Mouse (Mus musculus): ENCODE results near the gene Rhox11. TPM values are rescaled to one million over a fixed set of nuclear protein-coding genes. Genes with fewer than 3 reads are reported as not detected.
"Not testable (repeated sequence)": the region's sequence is repeated elsewhere in the genome, so short reads cannot be mapped to it uniquely, and the experiment has no call there.

The Rhox11 gene
- not detected for total RNA-seq (2021)
- long read RNA-seq, experiment 1 = 0 reads
- long read RNA-seq, experiment 2 = 0 reads

DNA sequence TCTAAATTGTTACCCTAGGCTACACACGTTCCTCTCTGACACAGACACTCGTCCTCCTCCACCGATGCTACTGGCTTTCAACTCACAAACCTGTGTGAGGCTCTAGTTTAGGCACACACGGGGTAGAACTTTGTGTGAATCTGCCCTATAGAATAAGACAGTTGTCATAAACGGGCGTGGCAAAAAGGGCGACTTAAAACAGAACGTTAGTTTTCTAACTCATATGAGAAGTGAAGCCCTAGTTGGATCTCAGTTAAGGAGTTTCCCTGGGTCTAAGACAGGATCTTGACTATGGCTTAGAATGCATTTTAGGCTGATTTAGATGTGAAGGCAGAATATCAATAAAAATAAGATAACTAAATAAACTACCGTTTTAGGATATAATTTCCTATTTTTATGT is at the start of gene Rhox11:
Gene Rhox11 (minus strand): TSS at position 101 of the 400 bp plus-strand sequence.
- intact Hi-C loops (cut with DNase I) = loop anchor here (10.0 kb wide), 1 partner anchor 350 kb away; no protein-coding TSS in a partner anchor
- DNase-seq (ENCODE audit: low spot score in 2 of 2) = no peak

DNA sequence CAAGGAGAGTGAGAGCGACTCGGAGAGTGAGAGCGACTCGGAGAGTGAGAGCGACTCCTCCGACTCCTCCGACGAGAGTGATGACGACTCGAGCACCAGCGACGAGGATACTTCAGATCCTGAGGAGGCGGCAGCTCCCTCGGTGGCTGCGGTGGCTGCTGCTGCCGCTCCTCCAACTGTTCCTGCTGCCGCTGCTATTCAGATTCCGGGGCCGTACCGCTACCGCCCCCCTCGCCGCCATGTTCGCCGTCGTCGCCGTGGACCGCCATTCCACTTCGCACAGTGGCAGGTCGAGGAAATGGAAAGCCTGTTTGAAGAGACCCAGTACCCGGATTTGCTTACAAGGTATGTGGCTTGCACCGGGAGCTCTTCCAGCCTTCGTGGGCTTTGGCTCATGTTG is 36.5 kb upstream of the Rhox11 start:
- intact Hi-C loops (cut with DNase I) = no loop called here
- DNase-seq (ENCODE audit: low spot score in 2 of 2) = no peak

DNA sequence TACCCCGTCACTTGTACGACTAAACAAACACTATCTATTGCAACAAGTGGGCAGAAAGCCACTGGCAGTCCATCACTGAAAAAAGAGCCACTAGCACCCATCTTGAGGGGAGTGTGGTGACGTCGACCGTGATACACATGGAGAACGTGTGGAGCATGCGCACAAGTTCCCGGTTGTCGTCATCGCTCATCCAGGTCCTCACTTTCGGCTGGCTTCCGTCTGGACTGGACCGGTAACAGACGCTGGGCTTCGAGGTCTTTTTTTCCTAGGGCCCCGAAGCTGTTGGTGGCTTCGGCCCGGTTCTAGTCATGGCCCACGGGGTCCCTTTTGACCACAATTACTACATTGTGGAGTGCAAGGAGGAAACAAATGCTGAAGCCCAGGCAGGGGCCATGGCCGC is 36.0 kb upstream of the Rhox11 start, which contains the start of gene Rhox13:
Gene Rhox13 (plus strand): TSS at position 238 of the 400 bp plus-strand sequence.
- intact Hi-C loops (cut with DNase I) = no loop called here
- no peak for DNase-seq (ENCODE audit: low spot score in 2 of 2)

DNA sequence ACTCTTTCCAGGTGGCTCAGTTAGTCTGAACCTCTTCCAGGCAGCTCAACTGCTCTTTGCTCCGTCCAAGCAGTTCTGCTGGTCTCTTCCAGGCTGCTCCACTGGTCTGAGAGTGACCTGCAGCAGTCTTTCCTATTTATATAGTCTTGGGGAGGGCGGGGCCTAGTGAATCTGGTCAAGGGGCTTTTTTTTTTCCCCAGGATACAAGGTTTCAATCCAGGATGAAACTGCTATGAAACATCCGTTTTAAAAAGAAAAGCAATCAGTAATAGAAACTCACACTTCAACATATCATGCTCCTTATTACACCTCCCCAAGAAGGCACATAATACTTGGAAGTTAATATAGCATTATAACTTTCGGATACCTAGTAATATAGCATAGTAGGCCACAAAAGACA is 25.9 kb upstream of the Rhox11 start, which contains the start of gene Rhox12:
Gene Rhox12 (minus strand): TSS at position 101 of the 400 bp plus-strand sequence.
- intact Hi-C loops (cut with DNase I) = no loop called here
- DNase-seq (ENCODE audit: low spot score in 2 of 2) = no peak

DNA sequence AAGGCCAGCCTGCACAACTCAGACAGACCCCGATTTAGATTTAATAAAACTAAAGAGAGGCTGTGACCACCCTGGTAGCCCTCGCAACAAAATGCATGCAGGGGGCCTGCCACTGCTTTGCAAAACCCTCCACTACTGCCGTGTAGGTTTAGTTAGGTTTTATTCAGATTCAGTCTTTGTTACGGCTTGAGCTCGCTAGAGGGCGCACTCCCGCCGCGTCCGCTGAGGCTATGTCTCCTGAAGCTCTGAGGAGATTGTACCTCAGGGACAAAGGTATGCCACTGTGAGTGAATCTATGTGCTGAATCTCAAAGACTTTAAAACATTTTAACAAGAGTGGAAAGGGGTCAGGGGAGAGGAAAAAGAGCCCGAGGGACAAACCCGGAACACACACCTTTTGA is 715 bp downstream of the Rhox11 start:
- intact Hi-C loops (cut with DNase I) = loop anchor here (5.0 to 10.0 kb wide), 2 partner anchors 93 to 351 kb away; no protein-coding TSS in a partner anchor
- DNase-seq (ENCODE audit: low spot score in 2 of 2) = peak; percentile 31 to 64

DNA sequence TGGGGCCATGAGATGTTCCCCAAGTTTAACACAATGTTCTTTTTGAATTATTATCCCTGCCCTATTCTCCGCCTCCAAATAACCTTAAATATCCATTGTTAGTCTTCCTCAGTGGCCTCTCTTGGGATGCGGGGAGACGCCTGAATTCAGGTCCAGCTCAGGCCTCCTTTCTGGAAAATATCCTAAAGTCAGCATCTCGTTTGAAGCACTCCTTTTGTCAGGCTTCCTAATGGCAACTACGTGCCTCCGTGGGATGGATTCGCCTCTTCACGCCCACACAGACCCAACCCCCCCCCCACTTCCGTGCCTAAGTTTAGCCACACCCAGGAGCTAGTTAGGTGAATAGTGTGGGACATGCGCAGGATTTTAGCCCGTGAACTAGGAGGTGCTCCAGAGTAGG is 18.8 kb downstream of the Rhox11 start, which contains the start of gene Rhox10:
Gene Rhox10 (plus strand): TSS at position 301 of the 400 bp plus-strand sequence.
- DNase-seq (ENCODE audit: low spot score in 2 of 2) = no peak
- intact Hi-C loops (cut with DNase I) = no loop called here

DNA sequence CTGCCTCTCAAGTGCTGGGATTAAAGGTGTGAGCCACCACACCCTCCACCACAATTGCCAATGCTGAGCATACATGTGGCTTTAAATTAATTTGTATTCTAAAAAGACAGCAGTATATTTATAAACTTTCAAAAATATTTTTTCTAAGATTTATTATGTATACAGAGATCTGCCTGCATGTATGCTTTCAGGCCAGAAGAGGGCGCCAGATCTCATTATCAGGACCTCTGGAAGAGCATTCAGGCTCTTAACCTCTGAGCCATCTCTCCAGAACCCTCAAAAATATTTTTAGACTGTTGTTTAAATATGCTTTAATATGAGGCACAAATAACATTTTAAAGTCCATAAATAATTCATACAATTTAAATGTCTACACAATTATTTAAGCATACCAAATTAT is 23.4 kb downstream of the Rhox11 start:
- intact Hi-C loops (cut with DNase I) = no loop called here
- DNase-seq (ENCODE audit: low spot score in 2 of 2) = no peak

DNA sequence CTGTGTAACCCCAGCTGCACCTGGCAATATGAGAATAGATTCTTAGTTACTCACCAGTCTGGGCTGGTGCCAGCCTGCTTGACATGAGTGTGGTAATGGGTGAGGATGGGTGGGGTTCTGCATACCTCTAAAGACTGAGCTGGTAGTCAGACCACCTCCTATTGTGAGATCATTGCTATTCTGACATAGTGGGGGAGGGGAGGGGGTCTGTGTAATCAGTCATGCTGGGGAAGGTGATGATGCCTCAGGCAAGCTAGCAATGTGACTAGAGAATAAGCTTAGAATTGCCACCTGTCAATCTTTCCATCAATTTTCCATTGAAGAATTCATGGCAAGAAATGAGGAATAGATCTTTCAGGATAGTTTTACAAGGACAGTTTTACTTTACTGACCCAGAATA is 41.9 kb downstream of the Rhox11 start, which contains the start of gene Btg1-ps2:
Gene Btg1-ps2 (minus strand): TSS at position 101 of the 400 bp plus-strand sequence.
- intact Hi-C loops (cut with DNase I) = not testable (repeated sequence)

DNA sequence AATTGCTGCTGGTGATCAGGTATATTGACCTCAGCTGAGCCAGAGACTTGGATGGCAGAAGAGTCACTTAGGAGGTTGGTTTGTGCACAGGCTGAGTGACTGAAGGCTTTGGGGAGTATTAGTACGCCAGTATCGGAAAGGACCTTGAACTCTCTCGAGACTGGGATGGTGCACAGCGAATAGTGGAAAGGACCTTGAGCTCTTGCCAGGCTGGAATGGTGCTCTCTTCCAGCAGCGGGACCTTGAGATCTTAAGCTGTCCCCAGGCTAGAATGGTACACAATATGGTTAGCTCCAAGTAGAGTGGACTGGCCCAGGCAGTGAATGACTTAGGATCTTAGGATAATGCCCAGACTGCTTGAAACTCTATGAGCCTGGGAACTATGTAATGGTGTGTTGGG is 45.3 kb downstream of the Rhox11 start:
- intact Hi-C loops (cut with DNase I) = no loop called here
- DNase-seq (ENCODE audit: low spot score in 2 of 2) = no peak

More for the DNA sequence above, 41.9 kb downstream of the Rhox11 start, which contains the start of gene Btg1-ps2:
- not testable (repeated sequence) for DNase-seq (ENCODE audit: low spot score in 2 of 2)

DNA sequence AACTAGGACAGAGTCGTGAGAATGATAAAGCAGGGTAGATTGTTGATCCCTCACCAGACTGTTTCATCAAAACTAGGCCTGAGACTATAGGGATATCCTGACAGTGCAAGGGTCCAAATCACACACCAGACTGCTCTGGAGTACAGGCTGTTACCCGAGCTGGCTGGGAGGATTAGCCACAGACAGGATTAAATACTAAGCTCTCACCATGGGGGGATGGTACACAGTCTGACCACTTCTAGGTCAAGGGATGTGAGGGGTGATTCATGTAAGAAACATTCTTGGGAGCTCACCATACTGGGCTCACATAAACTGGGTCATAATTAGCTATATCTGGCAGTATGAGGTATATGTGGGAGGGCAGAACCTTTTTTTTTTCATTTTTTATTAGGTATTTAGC is 51.1 kb downstream of the Rhox11 start:
- no peak for DNase-seq (ENCODE audit: low spot score in 2 of 2)
- intact Hi-C loops (cut with DNase I) = no loop called here

Other genes starting within 250 kb of the Rhox11 start
- not detected for gene Rhox8, start 206.2 kb downstream of the Rhox11 start, total RNA-seq (2021)
- not detected for gene Rhox7b, start 187.9 kb downstream of the Rhox11 start, total RNA-seq (2021)
- gene Rhox9, start 183.4 kb downstream of the Rhox11 start, total RNA-seq (2021) = not detected
- not detected for gene Btg1-ps1, start 66.3 kb downstream of the Rhox11 start, total RNA-seq (2021)
- gene Btg1-ps2, start 42.0 kb downstream of the Rhox11 start, total RNA-seq (2021) = not detected
- gene Rhox10, start 18.7 kb downstream of the Rhox11 start, total RNA-seq (2021) = not detected
- not detected for gene Rhox12, start 25.8 kb upstream of the Rhox11 start, total RNA-seq (2021)
- gene Rhox13, start 36.1 kb upstream of the Rhox11 start, total RNA-seq (2021) = not detected
- 10 to 100 TPM; 23.3 to 24.2 TPM for gene Zbtb33, start 104.7 kb upstream of the Rhox11 start, total RNA-seq (2021)
- 10 to 100 TPM; 10.5 to 20.8 TPM for gene Tmem255a, start 167.3 kb upstream of the Rhox11 start, total RNA-seq (2021)
- not detected for gene Atp1b4, start 231.0 kb upstream of the Rhox11 start, total RNA-seq (2021)

All from left cerebral cortex, postnatal 14 days (tissue).